Mouse (Mus musculus): ENCODE measurements at regions not wholly inside any gene's neighbourhood (a gene's known extent, or its start where the extent isn't known, plus 50 kb on each side); places are given as distances from the start of the nearest gene placed in this dataset.

GRCm38 (mm10) chr8:92194065-92194464 lies 163.4 kb upstream of the Irx5 start:
- no peaks in the 10 kb centered on the region for H3K36me3 ChIP-seq (ENCODE audit: control insufficient read depth, insufficient read depth)
- no peak for TF ChIP-seq CEBPB (IDR thresholded peaks at IDR 0.05; ENCODE audit: insufficient read depth, poor library complexity, severe bottlenecking)
- no peak for TF ChIP-seq POLR2AphosphoS2 (IDR thresholded peaks at IDR 0.05; ENCODE audit: insufficient read length, low read depth)
- no peak for TF ChIP-seq E2F4 (IDR thresholded peaks at IDR 0.05; ENCODE audit: insufficient read depth)
- TF ChIP-seq TCF12 (IDR thresholded peaks at IDR 0.05; ENCODE audit: insufficient read depth, poor library complexity, severe bottlenecking) = no peak
- TF ChIP-seq REST (IDR thresholded peaks at IDR 0.05; ENCODE audit: insufficient read depth, insufficient read length) = no peak
- TF ChIP-seq MYOD1 (IDR thresholded peaks at IDR 0.05; ENCODE audit: control insufficient read depth in 1 of 3, insufficient read length in 2 of 3, low read depth in 2 of 3) = no peak
- TF ChIP-seq MAX (IDR thresholded peaks at IDR 0.05; ENCODE audit: low read depth) = no peak
- no peak for TF ChIP-seq USF1 (IDR thresholded peaks at IDR 0.05; ENCODE audit: low read depth)
- H3K79me2 ChIP-seq (ENCODE audit: control insufficient read depth, insufficient read depth) = no peaks in the 10 kb centered on the region
- H3K27me3 ChIP-seq (ENCODE audit: control insufficient read depth, insufficient read depth, insufficient read length) = no peaks in the 10 kb centered on the region
- no peak overlapping the region for H3K4me2 ChIP-seq (ENCODE audit: low read depth)
- H3ac ChIP-seq (ENCODE audit: control insufficient read depth, insufficient read length) = no peak overlapping the region
- H3K4me3 ChIP-seq = no peak overlapping the region

- TF ChIP-seq E2F4 (IDR thresholded peaks at IDR 0.05; ENCODE audit: insufficient read depth) (no peak), TCF3 (IDR thresholded peaks at IDR 0.05; ENCODE audit: insufficient read length, low read depth) (no peak), MYOG (IDR thresholded peaks at IDR 0.05; ENCODE audit: control insufficient read depth in 1 of 3, insufficient read depth in 1 of 3, insufficient read length in 2 of 3, low read depth in 2 of 3) (no peak), REST (IDR thresholded peaks at IDR 0.05; ENCODE audit: insufficient read depth, insufficient read length) (no peak), USF1 (IDR thresholded peaks at IDR 0.05; ENCODE audit: low read depth) (no peak), MAX (IDR thresholded peaks at IDR 0.05; ENCODE audit: low read depth) (no peak), MYOD1 (IDR thresholded peaks at IDR 0.05; ENCODE audit: control insufficient read depth in 1 of 3, insufficient read length in 2 of 3, low read depth in 2 of 3) (no peak), CEBPB (IDR thresholded peaks at IDR 0.05; ENCODE audit: insufficient read depth, poor library complexity, severe bottlenecking) (no peak), POLR2A (IDR thresholded peaks at IDR 0.05; ENCODE audit: insufficient read length, low read depth) (no peak), SRF (IDR thresholded peaks at IDR 0.05; ENCODE audit: control insufficient read depth, insufficient read length, low read depth) (no peak), TCF12 (IDR thresholded peaks at IDR 0.05; ENCODE audit: insufficient read depth, poor library complexity, severe bottlenecking) (no peak), POLR2AphosphoS2 (IDR thresholded peaks at IDR 0.05; ENCODE audit: insufficient read length, low read depth) (no peak)
- H3K36me3 ChIP-seq (ENCODE audit: control insufficient read depth, insufficient read depth) = no peaks in the 10 kb centered on the region
- no peak overlapping the region for H3K4me2 ChIP-seq (ENCODE audit: low read depth)
- no peak overlapping the region for H3ac ChIP-seq (ENCODE audit: control insufficient read depth, insufficient read length)
- no peak overlapping the region for H3K4me3 ChIP-seq
- no peaks in the 10 kb centered on the region for H3K27me3 ChIP-seq (ENCODE audit: control insufficient read depth, insufficient read depth, insufficient read length)
- H3K79me2 ChIP-seq (ENCODE audit: control insufficient read depth, insufficient read depth) = no peaks in the 10 kb centered on the region
Measured at GRCm38 (mm10) chr8:92190261-92191025, 167.0 kb upstream of the Irx5 start.

GRCm38 (mm10) chr8:92183331-92183730 lies 174.1 kb upstream of the Irx5 start:
- Histone ChIP-seq H3K4me3 (no peak overlapping the region), H3K4me2 (ENCODE audit: low read depth) (no peak overlapping the region), H3K36me3 (ENCODE audit: control insufficient read depth, insufficient read depth) (no peaks in the 10 kb centered on the region), H3ac (ENCODE audit: control insufficient read depth, insufficient read length) (no peak overlapping the region), H3K27me3 (ENCODE audit: control insufficient read depth, insufficient read depth, insufficient read length) (no peaks in the 10 kb centered on the region), H3K79me2 (ENCODE audit: control insufficient read depth, insufficient read depth) (no peaks in the 10 kb centered on the region)
- TF ChIP-seq POLR2AphosphoS2 (IDR thresholded peaks at IDR 0.05; ENCODE audit: insufficient read length, low read depth) (no peak), E2F4 (IDR thresholded peaks at IDR 0.05; ENCODE audit: insufficient read depth) (no peak), CEBPB (IDR thresholded peaks at IDR 0.05; ENCODE audit: insufficient read depth, poor library complexity, severe bottlenecking) (no peak), TCF12 (IDR thresholded peaks at IDR 0.05; ENCODE audit: insufficient read depth, poor library complexity, severe bottlenecking) (no peak), REST (IDR thresholded peaks at IDR 0.05; ENCODE audit: insufficient read depth, insufficient read length) (no peak), USF1 (IDR thresholded peaks at IDR 0.05; ENCODE audit: low read depth) (no peak), POLR2A (IDR thresholded peaks at IDR 0.05; ENCODE audit: insufficient read length, low read depth) (no peak), TCF3 (IDR thresholded peaks at IDR 0.05; ENCODE audit: insufficient read length, low read depth) (no peak), MYOD1 (IDR thresholded peaks at IDR 0.05; ENCODE audit: control insufficient read depth in 1 of 3, insufficient read length in 2 of 3, low read depth in 2 of 3) (no peak), SRF (IDR thresholded peaks at IDR 0.05; ENCODE audit: control insufficient read depth, insufficient read length, low read depth) (no peak)

- Histone ChIP-seq H3K27me3 (ENCODE audit: control insufficient read depth, insufficient read depth, insufficient read length) (no peaks in the 10 kb centered on the region), H3K36me3 (ENCODE audit: control insufficient read depth, insufficient read depth) (no peaks in the 10 kb centered on the region), H3K4me3 (no peak overlapping the region), H3K4me2 (ENCODE audit: low read depth) (no peak overlapping the region), H3ac (ENCODE audit: control insufficient read depth, insufficient read length) (no peak overlapping the region), H3K79me2 (ENCODE audit: control insufficient read depth, insufficient read depth) (no peaks in the 10 kb centered on the region)
- no peak for TF ChIP-seq USF1 (IDR thresholded peaks at IDR 0.05; ENCODE audit: low read depth)
Measured at GRCm38 (mm10) chr8:92180651-92181050, 176.8 kb upstream of the Irx5 start.

GRCm38 (mm10) chr8:92179327-92179726 lies 178.1 kb upstream of the Irx5 start:
- H3K79me2 ChIP-seq (ENCODE audit: control insufficient read depth, insufficient read depth) = no peaks in the 10 kb centered on the region
- H3ac ChIP-seq (ENCODE audit: control insufficient read depth, insufficient read length) = no peak overlapping the region
- H3K4me3 ChIP-seq = no peak overlapping the region
- H3K4me2 ChIP-seq (ENCODE audit: low read depth) = no peak overlapping the region
- H3K27me3 ChIP-seq (ENCODE audit: control insufficient read depth, insufficient read depth, insufficient read length) = no peaks in the 10 kb centered on the region
- no peak for TF ChIP-seq USF1 (IDR thresholded peaks at IDR 0.05; ENCODE audit: low read depth)
- no peak for TF ChIP-seq E2F4 (IDR thresholded peaks at IDR 0.05; ENCODE audit: insufficient read depth)
- no peak for TF ChIP-seq CEBPB (IDR thresholded peaks at IDR 0.05; ENCODE audit: insufficient read depth, poor library complexity, severe bottlenecking)
- TF ChIP-seq MYOD1 (IDR thresholded peaks at IDR 0.05; ENCODE audit: control insufficient read depth in 1 of 3, insufficient read length in 2 of 3, low read depth in 2 of 3) = no peak
- no peak for TF ChIP-seq MAX (IDR thresholded peaks at IDR 0.05; ENCODE audit: low read depth)
- no peak for TF ChIP-seq SRF (IDR thresholded peaks at IDR 0.05; ENCODE audit: control insufficient read depth, insufficient read length, low read depth)
- TF ChIP-seq REST (IDR thresholded peaks at IDR 0.05; ENCODE audit: insufficient read depth, insufficient read length) = no peak
- TF ChIP-seq POLR2AphosphoS2 (IDR thresholded peaks at IDR 0.05; ENCODE audit: insufficient read length, low read depth) = no peak
- no peak for TF ChIP-seq TCF12 (IDR thresholded peaks at IDR 0.05; ENCODE audit: insufficient read depth, poor library complexity, severe bottlenecking)
- no peak for TF ChIP-seq MYOG (IDR thresholded peaks at IDR 0.05; ENCODE audit: control insufficient read depth in 1 of 3, insufficient read depth in 1 of 3, insufficient read length in 2 of 3, low read depth in 2 of 3)
- TF ChIP-seq POLR2A (IDR thresholded peaks at IDR 0.05; ENCODE audit: insufficient read length, low read depth) = no peak
- TF ChIP-seq TCF3 (IDR thresholded peaks at IDR 0.05; ENCODE audit: insufficient read length, low read depth) = no peak
- H3K36me3 ChIP-seq (ENCODE audit: control insufficient read depth, insufficient read depth) = no peaks in the 10 kb centered on the region
